In the genomic region with DNA sequence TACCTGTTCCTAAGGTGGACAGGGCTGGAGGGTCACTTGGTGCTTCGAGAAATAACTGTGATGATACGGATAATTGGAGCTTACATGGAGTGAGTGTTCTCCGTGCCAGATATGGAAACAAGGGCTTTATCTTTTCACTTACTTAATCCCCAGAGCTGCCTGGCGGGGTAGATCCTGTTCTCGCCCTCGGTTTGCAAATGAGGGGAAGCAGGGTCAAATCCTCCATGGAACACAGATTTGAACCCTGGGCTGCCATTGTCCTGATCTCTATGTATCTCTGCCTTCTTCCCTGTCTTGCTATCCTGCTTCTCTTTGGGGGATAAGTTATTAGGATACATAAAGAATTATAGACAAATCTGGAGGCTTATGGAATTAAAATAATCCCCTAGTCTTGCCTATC, we compare ENCODE assay signal across 15 mouse cellular contexts.
DNase-seq lines count a peak whose midpoint lies in the region; ATAC-seq and TF ChIP-seq lines count a peak whose summit lies in the region.
"Had no signal": no experiment of that assay in that cellular context is flagged by ENCODE, and none has a peak within 500 bp of the region (broad histone marks: within the 10 kb centered on the region; RNA-seq: fewer than 3 reads in every experiment).

No protein-coding gene starts in this region.

- no peaks in the 10 kb centered on the region for H3K9me3 ChIP-seq in hindbrain, embryonic 12.5 days (replicated peaks)
- no peaks in the 10 kb centered on the region for H3K9me3 ChIP-seq in hindbrain, embryonic 11.5 days (ENCODE audit: control insufficient read depth, low read length)
- no peaks in the 10 kb centered on the region for H3K9me3 ChIP-seq in midbrain, embryonic 14.5 days (ENCODE audit: control insufficient read depth, low read length)
- no peaks in the 10 kb centered on the region for H3K9me3 ChIP-seq in midbrain, postnatal 0 days (ENCODE audit: low read length)
- no peaks in the 10 kb centered on the region for H3K9me3 ChIP-seq in limb, embryonic 12.5 days
- H3K9me3 ChIP-seq: intestine, embryonic 15.5 days; liver, embryonic 12.5 days had no signal

- H3K36me3 ChIP-seq in hindbrain, embryonic 12.5 days = no peaks in the 10 kb centered on the region
- no peaks in the 10 kb centered on the region for H3K36me3 ChIP-seq in hindbrain, embryonic 11.5 days (ENCODE audit: control insufficient read depth, insufficient read depth, low read length)
- H3K36me3 ChIP-seq in midbrain, embryonic 14.5 days (ENCODE audit: control insufficient read depth, insufficient read depth, low read length) = no peaks in the 10 kb centered on the region
- H3K36me3 ChIP-seq in midbrain, postnatal 0 days (ENCODE audit: insufficient read depth, low read length) = no peaks in the 10 kb centered on the region
- H3K36me3 ChIP-seq in limb, embryonic 12.5 days = no peaks in the 10 kb centered on the region
- H3K36me3 ChIP-seq: intestine, embryonic 15.5 days; liver, embryonic 12.5 days had no signal

- peaks cover 67% of the 10 kb centered on the region for H3K4me1 ChIP-seq in hindbrain, embryonic 12.5 days
- H3K4me1 ChIP-seq in hindbrain, embryonic 11.5 days (replicated peaks; ENCODE audit: control insufficient read depth, insufficient read depth, low read length) = peaks cover 22% of the 10 kb centered on the region
- peaks cover 53% of the 10 kb centered on the region for H3K4me1 ChIP-seq in midbrain, embryonic 14.5 days (ENCODE audit: control insufficient read depth, insufficient read depth, low read length)
- peaks cover 23% of the 10 kb centered on the region for H3K4me1 ChIP-seq in midbrain, postnatal 0 days (ENCODE audit: insufficient read depth, low read length)
- H3K4me1 ChIP-seq in limb, embryonic 12.5 days (replicated peaks) = peaks cover 56% of the 10 kb centered on the region

- 37% methylated on average over 6 of the region's 6 CpGs for WGBS in hindbrain, embryonic 12.5 days
- WGBS in hindbrain, embryonic 11.5 days = 43% methylated on average over 6 of the region's 6 CpGs
- 12% methylated on average over 6 of the region's 6 CpGs for whole genome bisulfite sequencing in midbrain, embryonic 14.5 days
- 24% methylated on average over 6 of the region's 6 CpGs for WGBS in midbrain, postnatal 0 days
- 40% methylated on average over 6 of the region's 6 CpGs for WGBS in limb, embryonic 12.5 days

- H3K27me3 ChIP-seq in hindbrain, embryonic 12.5 days = peaks cover 11% of the 10 kb centered on the region; the same call in 1 of the 2 replicates
- H3K27me3 ChIP-seq in hindbrain, embryonic 11.5 days (ENCODE audit: control insufficient read depth, insufficient read depth, low read length) = no peaks in the 10 kb centered on the region
- no peaks in the 10 kb centered on the region for H3K27me3 ChIP-seq in midbrain, embryonic 14.5 days (ENCODE audit: control insufficient read depth, insufficient read depth, low read length)
- H3K27me3 ChIP-seq in midbrain, postnatal 0 days (ENCODE audit: insufficient read depth, low read length) = no peaks in the 10 kb centered on the region
- no peaks in the 10 kb centered on the region for H3K27me3 ChIP-seq in limb, embryonic 12.5 days
- H3K27me3 ChIP-seq: intestine, embryonic 15.5 days had no signal

- no peak overlapping the region for H3K9ac ChIP-seq in hindbrain, embryonic 12.5 days
- H3K9ac ChIP-seq in hindbrain, embryonic 11.5 days (ENCODE audit: low read depth, low read length) = no peak overlapping the region
- no peak overlapping the region for H3K9ac ChIP-seq in midbrain, embryonic 14.5 days (replicated peaks; ENCODE audit: low read length)
- no peak overlapping the region for H3K9ac ChIP-seq in midbrain, postnatal 0 days (replicated peaks; ENCODE audit: low read length, poor library complexity, severe bottlenecking)
- no peak overlapping the region for H3K9ac ChIP-seq in limb, embryonic 12.5 days (replicated peaks)
- H3K9ac ChIP-seq: intestine, embryonic 15.5 days; liver, embryonic 12.5 days; lung, embryonic 14.5 days had no signal

- DNase-seq in embryo, embryonic 10.5 days (ENCODE audit: low spot score) = peak; percentile 31
- no peak for DNase-seq in embryo, embryonic 9.5 days (ENCODE audit: extremely low spot score)
- DNase-seq in hindbrain, embryonic 11.5 days (ENCODE audit: low spot score) = no peak
- no peak for DNase-seq in midbrain, embryonic 14.5 days
- DNase-seq in midbrain, postnatal 0 days (ENCODE audit: low spot score) = no peak
- no peak for DNase-seq in layer of hippocampus, adult 18-20 months (ENCODE audit: low spot score in 2 of 2)
- DNase-seq: cerebellum, adult 9-10 months; gastrocnemius, postnatal 25 days; kidney, postnatal 25 days; lung, embryonic 14.5 days; lung, postnatal 4 days had no signal

- TF ChIP-seq CTCF in midbrain, postnatal 0 days (IDR thresholded peaks at IDR 0.05) = no peak

- no peak for ATAC-seq in hindbrain, embryonic 12.5 days (ENCODE audit: low FRiP score)
- no peak for ATAC-seq in hindbrain, embryonic 11.5 days (ENCODE audit: low FRiP score)
- no peak for ATAC-seq in midbrain, embryonic 14.5 days (ENCODE audit: low FRiP score, low TSS enrichment)
- no peak for ATAC-seq in midbrain, postnatal 0 days (ENCODE audit: low FRiP score)
- ATAC-seq in limb, embryonic 12.5 days (ENCODE audit: insufficient number of reproducible peaks, insufficient read depth, low FRiP score, low TSS enrichment, low read depth) = no peak
- ATAC-seq: intestine, embryonic 15.5 days; liver, embryonic 12.5 days had no signal

- no peak overlapping the region for H3K4me3 ChIP-seq in hindbrain, embryonic 12.5 days
- no peak overlapping the region for H3K4me3 ChIP-seq in hindbrain, embryonic 11.5 days (ENCODE audit: low read depth, low read length)
- H3K4me3 ChIP-seq in midbrain, embryonic 14.5 days (replicated peaks; ENCODE audit: low read depth, low read length) = no peak overlapping the region
- no peak overlapping the region for H3K4me3 ChIP-seq in midbrain, postnatal 0 days (ENCODE audit: low read depth, low read length)
- no peak overlapping the region for H3K4me3 ChIP-seq in limb, embryonic 12.5 days (replicated peaks)
- H3K4me3 ChIP-seq: intestine, embryonic 15.5 days; liver, embryonic 12.5 days had no signal

- no peak overlapping the region for H3K4me2 ChIP-seq in hindbrain, embryonic 12.5 days (replicated peaks)
- H3K4me2 ChIP-seq in hindbrain, embryonic 11.5 days (replicated peaks; ENCODE audit: low read depth, low read length) = no peak overlapping the region
- H3K4me2 ChIP-seq in midbrain, embryonic 14.5 days (ENCODE audit: low read length) = no peak overlapping the region
- no peak overlapping the region for H3K4me2 ChIP-seq in midbrain, postnatal 0 days (ENCODE audit: low read depth, low read length, poor library complexity, severe bottlenecking)
- H3K4me2 ChIP-seq in limb, embryonic 12.5 days = peak overlapping the region; percentile 42
- H3K4me2 ChIP-seq: intestine, embryonic 15.5 days; liver, embryonic 12.5 days; lung, embryonic 14.5 days had no signal

- H3K27ac ChIP-seq in hindbrain, embryonic 12.5 days = peak overlapping the region; percentile 50; the same call in 1 of the 2 replicates
- no peak overlapping the region for H3K27ac ChIP-seq in hindbrain, embryonic 11.5 days (ENCODE audit: low read depth, low read length)
- 0 out of 2 replicates have a peak overlapping the region, but pooled peaks have one; percentile 0 for H3K27ac ChIP-seq in midbrain, embryonic 14.5 days (replicated peaks; ENCODE audit: low read depth, low read length)
- no peak overlapping the region for H3K27ac ChIP-seq in midbrain, postnatal 0 days (ENCODE audit: low read depth, low read length)
- H3K27ac ChIP-seq in limb, embryonic 12.5 days = no peak overlapping the region
- H3K27ac ChIP-seq: intestine, embryonic 15.5 days; liver, embryonic 12.5 days had no signal

Comparison
In these comparisons a context has a peak if more than half of its experiments do, and no peak if none do; other contexts are left out.
1. H3K27ac ChIP-seq: peak in hindbrain, embryonic 12.5 days (single experiment) and midbrain, embryonic 14.5 days (single experiment); none in hindbrain, embryonic 11.5 days (single experiment), midbrain, postnatal 0 days (single experiment) and limb, embryonic 12.5 days (single experiment).